Mouse (Mus musculus) liver, embryonic 14.5 days (tissue): ENCODE measurements around the gene Ipo7.

Experiments
- CTCF ChIP-seq: IDR thresholded peaks from 2 replicates; pipeline ENCODE4 v1.5.1; 2016; ENCODE audit warnings: antibody characterized with exemption, low read depth, control low read depth
- EP300 ChIP-seq: IDR thresholded peaks from 2 replicates; pipeline ENCODE4 v1.6.1; 2016; ENCODE audit warnings: antibody characterized with exemption, low read depth

GRCm38 (mm10) chr7:110101266-110101665 is 83.2 kb downstream of the Ipo7 start:
- TF ChIP-seq CTCF (no peak), EP300 (no peak)
